Mouse (Mus musculus) gastrocnemius, postnatal 10 days (tissue): ENCODE data around the gene Gabrr2. TPM values are rescaled to one million over a fixed set of nuclear protein-coding genes. Genes with fewer than 3 reads are reported as not detected.
"Not testable (repeated sequence)": the region's sequence is repeated elsewhere in the genome, so short reads cannot be mapped to it uniquely, and the experiment has no call there.

Experiments
- DNase-seq: peaks from one replicate; pipeline ENCODE4 v3.0.0; 2021; ENCODE audit warnings: mixed read lengths
- total RNA-seq, 2 experiments: library from RNA; stranded (reverse); gene quantifications; 2 replicates each; pipeline ENCODE4 v1.2.3; 2021

Gabrr2 gene
- total RNA-seq, 2 experiments from 2014 or later = 2.2 to 8.1 TPM

DNA sequence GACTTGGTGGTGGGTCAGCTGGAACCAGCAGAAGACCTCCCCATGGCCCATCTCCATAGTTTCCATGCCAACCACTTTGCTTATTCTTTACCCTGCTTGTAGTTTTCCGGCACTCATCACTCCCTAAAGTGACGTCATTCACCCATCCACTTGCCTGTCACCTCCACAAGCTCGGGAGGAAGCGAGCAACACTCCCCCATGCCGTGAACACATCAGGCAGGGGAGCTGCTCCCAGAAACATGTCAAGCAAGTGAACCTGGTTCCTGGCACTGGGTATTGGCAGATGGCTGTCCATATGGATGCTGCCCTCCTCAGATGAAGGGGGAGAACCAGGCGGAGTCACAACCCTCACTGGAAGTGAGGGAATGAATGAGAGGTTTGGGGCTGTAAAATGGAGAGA, 6.1 kb downstream of the Gabrr2 start:
- DNase-seq = no peak

DNA sequence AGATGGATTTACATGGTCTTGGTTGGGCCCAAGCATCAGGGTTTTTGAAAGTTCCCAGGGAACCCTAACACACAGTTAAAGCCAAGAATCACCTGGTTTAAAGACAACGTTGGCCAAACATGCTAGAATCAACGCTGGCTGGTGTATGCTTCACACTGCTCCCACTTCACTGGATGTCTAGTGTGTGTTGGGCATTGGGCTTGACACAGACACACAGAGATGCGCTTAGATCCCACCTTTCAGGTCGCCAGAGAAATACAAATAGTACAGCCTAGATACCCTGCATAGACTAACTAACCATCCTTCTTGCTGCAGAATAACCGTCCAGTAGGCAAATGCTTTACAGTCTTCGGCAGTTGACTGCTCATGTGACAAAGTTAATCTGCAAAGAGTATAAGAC, 7.5 kb downstream of the Gabrr2 start:
- DNase-seq = no peak

DNA sequence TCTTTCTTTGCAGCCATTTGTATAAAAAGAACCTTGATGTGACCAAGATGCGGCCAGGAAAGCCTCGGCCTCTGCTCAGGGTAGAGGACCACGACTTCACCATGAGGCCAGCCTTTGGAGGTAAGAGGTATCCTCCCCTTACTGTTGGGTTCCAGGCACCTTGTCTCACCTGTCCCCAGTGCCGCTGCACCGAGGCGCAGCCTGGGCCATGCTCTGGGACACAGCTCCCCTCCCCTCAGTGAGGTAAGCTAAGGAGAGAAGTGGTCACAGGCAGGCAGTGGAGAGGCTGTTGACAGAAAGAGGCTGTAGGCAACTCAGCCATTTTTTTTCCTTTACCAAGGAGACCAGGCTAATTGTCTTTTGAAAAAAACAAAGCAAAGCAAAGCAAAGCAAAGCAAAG, 8.5 kb downstream of the Gabrr2 start:
- no peak for DNase-seq

DNA sequence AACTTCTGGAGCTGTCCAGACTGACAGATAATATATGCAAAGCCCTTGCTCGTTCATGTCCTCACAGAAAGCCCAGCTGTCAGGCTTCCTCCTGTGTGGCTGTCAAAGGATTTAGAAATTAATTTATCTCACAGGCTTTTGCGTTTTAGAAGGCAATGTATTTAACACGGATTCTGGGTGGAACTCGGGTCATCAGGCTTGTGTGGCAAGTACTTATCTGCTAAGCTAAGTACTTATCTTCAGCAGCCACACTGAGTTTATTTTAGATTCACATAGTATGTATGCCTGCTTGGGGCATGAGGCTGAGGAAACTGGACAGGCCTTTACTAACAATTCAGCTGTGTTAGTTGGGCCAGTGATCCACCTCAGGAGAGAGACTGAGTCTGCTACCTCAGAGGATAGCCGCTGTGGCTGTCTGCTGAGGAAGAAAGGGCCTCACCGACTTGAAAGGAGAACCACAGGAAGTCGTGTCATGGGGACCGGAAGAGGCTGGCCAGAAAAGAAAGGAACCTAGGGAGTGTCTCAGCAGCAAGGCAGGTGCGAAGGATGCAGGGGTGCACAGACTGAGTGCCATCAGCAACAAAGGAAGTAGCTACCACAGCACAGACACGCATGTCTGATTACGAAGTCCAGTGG, 9.8 kb downstream of the Gabrr2 start:
- no peak for DNase-seq

DNA sequence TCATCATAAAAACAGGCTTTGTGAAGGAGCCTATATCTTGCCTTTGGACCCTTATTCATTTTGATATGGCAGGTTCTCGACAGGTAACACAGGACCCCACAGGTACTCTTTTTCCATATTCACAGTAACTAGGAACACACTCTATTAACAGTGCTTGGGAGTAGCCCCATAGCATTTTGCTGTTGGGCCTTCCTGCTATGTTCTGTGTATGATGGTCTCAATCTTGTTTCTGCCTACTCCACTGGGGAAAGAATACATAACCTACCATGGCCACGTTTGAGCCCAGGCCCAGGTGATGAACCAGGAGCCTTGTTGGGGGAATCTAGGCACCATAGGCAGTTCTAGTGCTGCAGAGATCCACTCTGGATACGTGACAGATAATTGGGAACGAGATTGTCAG, 11.6 kb downstream of the Gabrr2 start:
- DNase-seq = no peak

DNA sequence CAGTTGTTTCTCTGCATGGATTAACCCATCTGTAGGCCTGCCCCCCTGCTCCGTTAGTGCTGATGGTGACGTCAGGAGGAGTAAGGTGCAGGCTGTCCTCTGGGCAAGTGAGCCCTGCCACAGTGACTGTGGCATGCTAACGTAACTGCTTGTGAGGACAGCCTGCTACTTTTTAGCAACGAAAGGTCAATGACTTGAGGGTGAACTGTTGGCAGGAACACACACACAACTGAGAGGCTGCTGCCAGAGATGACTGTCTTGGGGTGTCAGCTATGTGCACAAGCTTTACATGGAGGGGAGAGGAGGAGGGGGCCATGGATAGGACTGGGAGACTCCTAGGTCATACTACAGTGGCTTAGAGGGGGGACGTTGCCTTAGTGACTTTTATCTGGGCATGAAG, 12.1 kb downstream of the Gabrr2 start:
- no peak for DNase-seq

DNA sequence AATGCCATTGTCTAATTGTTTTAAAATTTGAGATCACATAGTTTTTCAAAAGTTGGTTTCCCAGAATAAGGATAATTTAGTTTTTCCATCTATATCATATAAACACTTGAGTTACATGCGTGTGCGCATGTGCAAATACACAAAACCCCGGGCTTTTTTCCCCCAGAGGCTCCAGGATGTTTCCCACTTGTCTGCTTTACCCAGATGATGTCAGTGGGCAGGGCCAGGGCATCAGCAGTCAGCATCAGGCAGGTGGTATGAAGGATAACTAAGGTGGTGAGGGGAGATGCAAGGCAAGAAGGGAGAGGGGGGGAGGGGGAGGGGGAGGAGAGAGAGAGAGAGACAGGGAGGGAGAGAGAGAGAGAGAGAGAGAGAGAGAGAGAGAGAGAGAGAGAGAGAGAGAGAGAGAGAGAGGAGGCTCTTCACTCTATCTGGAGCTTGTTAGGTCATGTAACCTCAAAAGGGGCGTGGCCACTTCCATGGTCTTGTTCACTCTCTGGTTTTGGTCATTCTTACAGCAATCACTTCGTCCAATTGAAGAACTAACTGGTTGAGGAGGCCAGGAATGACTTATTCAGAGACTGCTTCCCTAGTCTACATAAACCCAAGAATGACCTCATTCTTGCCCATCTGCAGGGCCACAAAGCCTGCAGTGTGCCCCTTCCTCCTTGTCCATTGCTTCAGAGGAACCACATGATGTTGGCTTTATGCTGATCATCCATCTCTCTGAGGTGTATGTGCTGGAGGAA, 13.2 kb downstream of the Gabrr2 start:
- no peak for DNase-seq

DNA sequence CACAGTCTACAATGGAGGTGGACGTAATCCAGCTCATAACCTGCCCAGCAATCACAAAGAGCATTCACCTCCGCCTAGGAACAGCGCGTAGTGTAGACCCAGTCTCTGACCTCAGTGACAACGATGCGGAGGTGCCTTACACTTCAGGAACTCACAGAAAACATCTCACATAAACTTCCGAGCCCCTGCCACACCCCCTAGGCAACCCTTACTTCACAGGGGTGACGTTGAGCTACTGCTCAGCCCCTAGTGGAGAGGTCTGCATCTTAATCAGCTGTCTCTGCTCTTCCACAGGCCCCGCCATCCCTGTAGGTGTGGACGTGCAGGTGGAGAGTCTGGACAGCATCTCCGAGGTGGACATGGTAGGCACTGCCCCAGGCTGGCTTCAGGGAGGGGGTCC, 14.4 kb downstream of the Gabrr2 start:
- no peak for DNase-seq

DNA sequence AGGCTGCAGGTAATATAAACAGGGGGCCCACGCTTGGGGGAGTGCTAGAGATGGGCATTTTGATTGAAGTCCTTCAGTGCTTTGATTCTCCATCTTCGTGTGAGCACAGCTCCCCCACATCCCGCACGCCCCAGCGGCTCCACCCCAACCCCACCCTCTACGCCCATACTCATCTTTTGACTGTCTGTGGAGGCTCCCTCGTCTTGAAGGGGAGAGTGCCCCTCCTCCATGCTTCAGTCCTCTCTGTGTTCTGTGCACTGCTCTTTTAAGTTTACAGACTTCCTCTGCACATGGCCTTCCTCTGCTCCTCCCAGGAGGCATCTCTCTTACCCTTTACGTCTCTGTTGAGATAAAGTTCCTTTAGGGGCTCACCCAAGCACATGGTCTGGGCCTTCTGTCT, 14.9 kb downstream of the Gabrr2 start:
- no peak for DNase-seq

DNA sequence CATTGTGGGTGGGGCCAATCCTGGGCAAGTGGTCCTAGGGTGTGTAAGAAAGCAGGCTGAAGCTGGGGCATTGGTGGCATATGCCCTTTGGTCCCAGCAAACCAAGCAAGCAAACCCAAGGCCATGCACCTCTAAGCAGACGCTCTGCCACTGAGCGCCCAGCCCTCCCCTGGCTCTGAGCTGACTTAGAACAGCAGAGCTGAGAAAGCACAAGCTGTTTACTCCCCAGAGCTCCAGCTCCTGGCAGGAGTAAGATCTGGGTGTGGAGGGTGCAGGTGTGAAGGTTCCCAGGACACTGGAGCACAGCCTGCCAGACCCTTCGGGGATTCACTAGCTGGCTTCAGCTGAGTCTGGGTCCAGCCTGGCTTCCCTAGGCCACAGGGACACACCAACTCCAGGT, 15.7 kb downstream of the Gabrr2 start:
- DNase-seq = no peak

DNA sequence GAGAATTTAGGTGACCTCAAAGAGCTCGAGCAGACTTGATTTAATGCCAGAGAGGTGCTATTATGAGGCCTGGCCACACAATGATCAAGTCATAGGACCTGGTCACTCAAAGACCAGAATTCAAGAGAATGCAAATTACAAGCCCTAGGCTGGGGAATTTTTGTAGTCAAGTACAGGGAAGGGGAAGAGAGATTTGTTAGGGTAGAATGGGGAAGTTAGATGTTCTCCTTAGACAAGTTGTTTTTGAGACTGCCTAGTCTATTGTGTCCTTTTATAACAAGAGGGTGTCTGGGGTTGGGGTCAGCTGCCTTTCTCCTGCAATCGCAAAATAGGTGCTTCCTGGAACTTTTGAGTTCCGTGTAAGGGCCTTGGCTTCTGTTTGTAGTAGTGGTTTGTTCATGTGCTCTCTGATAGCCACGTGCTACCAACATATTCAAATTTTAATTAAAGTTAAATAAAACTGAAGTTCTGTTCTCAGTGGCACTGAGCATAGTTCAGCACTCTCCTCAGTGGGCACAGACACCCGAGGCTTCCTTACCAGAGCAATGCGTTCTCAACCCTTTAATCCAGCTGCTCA, 36.4 kb downstream of the Gabrr2 start:
- no peak for DNase-seq

DNA sequence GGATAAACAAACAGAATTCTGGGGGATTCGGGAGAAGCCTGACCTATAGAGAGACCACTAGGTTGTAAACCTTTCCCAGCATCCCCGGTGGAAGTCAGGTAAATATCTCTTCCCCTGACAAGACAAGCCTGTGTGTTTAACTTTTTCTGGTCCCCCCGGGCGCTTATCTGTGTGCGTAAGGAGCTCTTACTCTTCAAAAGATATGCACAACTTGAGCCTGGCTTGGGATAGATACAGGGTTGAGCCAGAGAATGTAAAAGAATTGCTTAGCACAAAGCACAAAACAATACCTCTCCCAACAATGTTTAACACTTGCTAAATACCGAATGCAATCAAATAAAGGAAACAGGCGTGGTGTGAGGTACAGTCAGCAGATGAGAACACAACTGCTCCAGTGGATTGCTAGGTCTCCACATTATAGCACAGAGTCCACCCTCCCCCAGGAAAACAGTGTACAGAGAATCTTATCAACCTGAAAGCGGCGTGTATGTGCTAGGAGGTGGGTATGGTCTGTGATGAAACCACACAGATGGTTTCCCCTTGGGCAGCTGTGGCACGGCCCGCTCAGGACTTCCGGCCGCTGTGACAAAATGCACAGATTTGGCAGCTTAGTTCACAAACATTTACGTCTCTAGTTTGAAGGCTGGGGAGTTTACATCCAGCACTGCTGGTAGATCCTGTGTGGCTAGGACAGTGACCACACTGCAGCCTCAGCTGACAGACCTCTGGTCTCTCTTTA, 47.1 kb downstream of the Gabrr2 start:
- DNase-seq = no peak

DNA sequence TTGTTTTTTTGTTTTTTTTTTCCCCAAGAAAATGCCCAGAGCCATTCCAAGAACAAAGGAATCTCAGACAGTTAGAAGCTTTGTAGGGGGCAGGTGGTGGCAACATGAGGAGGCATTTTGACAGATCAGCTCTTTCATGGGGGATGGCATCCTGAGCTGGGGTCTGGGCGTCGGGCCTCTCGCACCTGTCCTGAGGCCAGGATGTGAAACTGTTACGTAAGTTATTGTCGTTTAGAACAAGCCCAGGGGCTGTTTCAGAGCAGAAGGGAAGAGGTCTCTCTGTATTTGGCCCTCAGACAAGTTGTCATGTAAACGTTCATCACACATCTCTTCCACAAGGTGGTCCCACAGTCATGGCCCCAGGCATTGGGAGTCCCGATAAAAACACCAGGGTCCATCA, 48.0 kb downstream of the Gabrr2 start:
- no peak for DNase-seq

DNA sequence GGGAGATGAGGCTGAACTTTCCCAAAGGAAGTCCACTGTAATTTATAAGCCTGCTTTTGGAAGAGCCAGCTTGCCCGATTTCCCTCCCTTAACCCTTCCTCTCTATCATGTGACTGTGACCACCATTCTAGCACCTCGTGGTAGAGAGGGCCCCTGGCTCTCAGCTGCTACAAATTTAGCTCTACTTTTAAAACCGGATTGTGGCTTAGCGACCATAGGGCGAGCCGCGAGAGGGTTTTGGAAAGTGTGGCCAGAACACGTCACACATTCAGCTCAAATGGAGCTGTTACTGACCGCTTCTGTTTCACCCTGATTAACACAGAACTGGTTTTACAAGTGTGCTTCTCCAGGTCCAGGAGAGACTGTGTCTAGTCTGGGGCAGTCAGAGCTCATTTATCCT, 48.6 kb downstream of the Gabrr2 start:
- DNase-seq = no peak

DNA sequence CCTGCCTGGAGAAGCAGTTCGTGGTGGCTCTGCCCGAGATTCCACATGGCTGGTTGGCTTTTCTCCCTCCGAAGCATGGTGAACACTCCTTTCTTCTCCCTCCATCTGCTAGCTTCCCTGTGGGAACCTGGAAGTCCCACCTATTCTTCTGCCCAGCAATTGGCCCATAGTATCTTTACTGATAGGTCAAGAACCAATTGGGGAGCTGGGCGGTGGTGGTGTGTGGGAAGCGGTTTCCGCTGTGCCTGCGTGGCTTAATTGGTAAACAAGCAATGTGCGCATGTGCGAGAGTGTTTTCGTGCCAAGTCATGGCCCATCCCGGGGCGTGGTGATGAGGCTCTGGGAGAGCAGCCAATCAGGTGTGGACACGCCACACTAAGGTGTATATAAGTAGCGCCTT, 50.1 kb downstream of the Gabrr2 start:
- not testable (repeated sequence) for DNase-seq

DNA sequence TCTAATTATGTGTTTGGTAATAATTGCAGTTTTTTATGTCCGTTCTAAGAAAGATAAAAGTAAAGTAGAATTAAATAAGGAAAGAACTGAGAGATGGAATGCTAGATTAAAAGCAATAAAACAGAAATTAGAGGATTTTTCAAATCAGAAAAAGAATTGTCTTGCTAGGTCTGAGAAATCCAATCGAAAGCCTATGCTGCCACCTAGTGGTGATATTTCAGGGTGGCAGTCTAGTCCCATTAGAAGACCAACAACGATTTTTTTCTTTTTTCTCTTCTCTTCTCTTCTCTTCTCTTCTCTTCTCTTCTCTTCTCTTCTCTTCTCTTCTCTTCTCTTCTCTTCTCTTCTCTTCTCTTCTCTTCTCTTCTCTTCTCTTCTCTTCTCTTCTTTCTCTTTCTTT, 56.3 kb downstream of the Gabrr2 start:
- DNase-seq = peak; percentile 83

DNA sequence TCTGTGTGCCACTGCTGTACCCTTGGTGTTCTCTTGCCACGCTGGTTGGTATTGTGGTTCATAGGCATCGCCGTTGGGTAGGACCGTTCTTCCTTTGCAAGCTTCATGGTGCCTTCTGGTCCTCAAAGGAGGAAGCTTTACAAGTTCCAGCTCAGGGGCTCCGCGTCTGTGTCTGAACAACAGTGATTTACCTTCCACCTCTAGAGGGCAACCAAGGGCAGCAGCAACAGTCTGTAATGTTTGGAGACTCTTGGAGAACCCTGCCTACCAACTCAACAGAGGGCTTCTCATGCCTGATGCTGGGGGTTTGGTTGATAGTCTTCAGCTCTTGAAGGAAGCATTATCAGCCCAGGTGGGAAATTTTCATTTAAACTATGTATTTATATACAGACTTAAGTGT, 61.7 kb downstream of the Gabrr2 start:
- peak; percentile 33 for DNase-seq

DNA sequence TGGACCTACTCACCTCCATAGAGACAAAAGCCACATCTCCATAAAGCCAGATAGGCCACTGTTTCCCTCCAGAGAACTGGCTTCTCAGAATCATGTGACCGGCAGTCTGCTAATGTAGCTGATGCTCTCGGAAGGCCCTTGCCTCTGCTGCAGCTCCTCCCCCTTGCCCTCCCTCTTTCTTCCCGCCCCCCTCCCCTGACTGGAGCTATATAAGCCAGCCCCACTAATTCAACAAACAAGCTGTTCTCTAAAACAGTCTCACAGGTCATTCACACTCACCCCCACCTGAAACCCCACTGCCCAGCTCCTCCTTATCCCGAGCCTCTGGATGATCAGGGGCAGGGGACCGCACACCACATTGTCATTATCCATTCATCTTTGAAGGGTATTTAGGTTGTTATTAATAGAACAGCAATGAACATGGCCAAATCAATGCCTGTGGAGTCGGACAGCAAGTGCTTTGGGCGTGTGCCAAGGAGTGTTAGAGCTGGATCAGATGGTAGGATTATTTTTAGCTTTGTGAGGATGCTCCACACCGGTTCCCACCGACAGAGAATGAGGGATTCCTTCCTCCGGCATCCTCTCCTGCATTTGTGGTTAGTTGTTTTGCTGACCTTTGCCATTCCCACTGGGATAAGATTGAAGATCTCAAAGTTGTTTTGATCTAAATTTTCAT, 62.7 kb downstream of the Gabrr2 start:
- peak; percentile 19 for DNase-seq

DNA sequence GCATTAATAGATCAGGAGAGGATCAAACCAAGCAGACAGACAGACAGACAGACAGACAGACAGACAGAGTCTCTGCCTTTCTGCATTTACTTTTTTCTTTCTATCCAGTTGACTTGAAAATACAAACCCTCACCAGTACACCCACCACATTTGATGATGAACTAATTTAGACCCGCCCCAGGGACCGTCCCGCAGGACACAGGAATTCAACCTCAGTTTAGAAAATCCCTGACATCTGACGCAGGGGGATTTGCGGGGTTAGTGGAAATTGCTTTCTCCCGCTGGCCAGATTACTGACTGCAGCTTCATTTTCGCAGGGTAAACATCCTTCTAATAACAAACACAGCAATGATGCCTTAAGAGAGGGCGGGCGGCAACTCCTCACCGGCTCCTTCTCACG, 69.4 kb downstream of the Gabrr2 start, which contains the start of gene Gabrr1:
TSS of gene Gabrr1 (plus strand) at position 301 of the 400 bp plus-strand sequence.
- no peak for DNase-seq
